ENCODE assay signal across 9 mouse cellular contexts in genomic region chr2:165033306-165033705, GRCm38 (mm10). TPM values are rescaled to one million over a fixed set of nuclear protein-coding genes. Genes with fewer than 3 reads are reported as not detected.
DNase-seq lines count a peak whose midpoint lies in the region; ATAC-seq and TF ChIP-seq lines count a peak whose summit lies in the region.
"Had no signal": no experiment of that assay in that cellular context is flagged by ENCODE, and none has a peak within 500 bp of the region (broad histone marks: within the 10 kb centered on the region; RNA-seq: fewer than 3 reads in every experiment).

No protein-coding gene starts in this region.

- no peaks in the 10 kb centered on the region for H3K9me3 ChIP-seq in heart, embryonic 13.5 days
- H3K9me3 ChIP-seq in ES-Bruce4 (replicated peaks; ENCODE audit: control insufficient read depth, insufficient read depth, low read length, poor library complexity, severe bottlenecking): no peaks in the 10 kb centered on the region
- H3K9me3 ChIP-seq in hindbrain, embryonic 10.5 days: no peaks in the 10 kb centered on the region
- H3K9me3 ChIP-seq in midbrain, embryonic 12.5 days: no peaks in the 10 kb centered on the region

- no peak for DNase-seq in heart, postnatal 10 days
- no peak for DNase-seq in hindbrain, embryonic 10.5 days (ENCODE audit: low spot score)
- no peak for DNase-seq in cerebellum, adult 18-20 months
- no peak for DNase-seq in spleen, postnatal 10 days (ENCODE audit: low spot score in 2 of 2)
- no peak for DNase-seq in cerebellum, postnatal 25 days

- H3K4me2 ChIP-seq in heart, embryonic 13.5 days: peak overlapping the region; percentile 86
- H3K4me2 ChIP-seq in midbrain, embryonic 12.5 days (replicated peaks): peak overlapping the region; percentile 73

- H3K4me1 ChIP-seq in heart, embryonic 13.5 days: peaks cover 25% of the 10 kb centered on the region
- no peaks in the 10 kb centered on the region for H3K4me1 ChIP-seq in ES-Bruce4 (ENCODE audit: control insufficient read depth, insufficient read depth, low read length)
- peaks cover 42% of the 10 kb centered on the region for H3K4me1 ChIP-seq in hindbrain, embryonic 10.5 days (replicated peaks)
- peaks cover 41% of the 10 kb centered on the region for H3K4me1 ChIP-seq in midbrain, embryonic 12.5 days

- H3K9ac ChIP-seq in heart, embryonic 13.5 days: peak overlapping the region; percentile 98
- peak overlapping the region; percentile 80 for H3K9ac ChIP-seq in ES-Bruce4 (ENCODE audit: low read depth, poor library complexity, severe bottlenecking)
- peak overlapping the region; percentile 98 for H3K9ac ChIP-seq in midbrain, embryonic 12.5 days (replicated peaks)

- H3K27ac ChIP-seq in heart, embryonic 13.5 days (replicated peaks): no peak overlapping the region
- no peak overlapping the region for H3K27ac ChIP-seq in ES-Bruce4 (ENCODE audit: insufficient read depth, low read length)
- peak overlapping the region; percentile 98 for H3K27ac ChIP-seq in hindbrain, embryonic 10.5 days
- H3K27ac ChIP-seq in midbrain, embryonic 12.5 days (replicated peaks): no peak overlapping the region

- intact Hi-C loops in heart, postnatal 10 days (cut with DNase I): loop anchor here (2.0 to 5.0 kb wide), 3 partner anchors 71 to 211 kb away; partner anchors contain the start of gene Zswim1

- peak overlapping the region; percentile 94 for H3K4me3 ChIP-seq in heart, embryonic 13.5 days
- H3K4me3 ChIP-seq in ES-Bruce4 (ENCODE audit: low read depth, low read length): peak overlapping the region; percentile 89
- peak overlapping the region; percentile 92 for H3K4me3 ChIP-seq in hindbrain, embryonic 10.5 days
- peak overlapping the region; percentile 97 for H3K4me3 ChIP-seq in midbrain, embryonic 12.5 days

- TF ChIP-seq POLR2A in ES-Bruce4 (IDR thresholded peaks at IDR 0.05; ENCODE audit: insufficient read depth, low read length): no peak

- no peak for TF ChIP-seq EP300 in ES-Bruce4 (IDR thresholded peaks at IDR 0.05; ENCODE audit: insufficient read depth, low read depth, low read length)

- no peak for ATAC-seq in heart, embryonic 13.5 days (ENCODE audit: extremely low read depth, insufficient number of reproducible peaks, low FRiP score, low TSS enrichment)
- ATAC-seq in midbrain, embryonic 12.5 days (ENCODE audit: low FRiP score, low read depth): no peak

- H3K27me3 ChIP-seq in heart, embryonic 13.5 days (replicated peaks): peaks cover 9% of the 10 kb centered on the region; the same call in 1 of the 2 replicates
- H3K27me3 ChIP-seq in ES-Bruce4 (ENCODE audit: control insufficient read depth, insufficient read depth, low read length, poor library complexity, severe bottlenecking): no peaks in the 10 kb centered on the region
- H3K27me3 ChIP-seq in hindbrain, embryonic 10.5 days (ENCODE audit: insufficient read depth, poor library complexity, severe bottlenecking): no peaks in the 10 kb centered on the region
- H3K27me3 ChIP-seq in midbrain, embryonic 12.5 days: no peaks in the 10 kb centered on the region

- H3K36me3 ChIP-seq in heart, embryonic 13.5 days: no peaks in the 10 kb centered on the region
- H3K36me3 ChIP-seq in ES-Bruce4 (ENCODE audit: control insufficient read depth, insufficient read depth, low read length, poor library complexity, severe bottlenecking): no peaks in the 10 kb centered on the region
- peaks cover 10% of the 10 kb centered on the region; the same call in 1 of the 2 replicates for H3K36me3 ChIP-seq in hindbrain, embryonic 10.5 days
- H3K36me3 ChIP-seq in midbrain, embryonic 12.5 days: 0 out of 2 replicates have a peak, but pooled peaks cover 3% of the 10 kb centered on the region

- no peak for TF ChIP-seq CTCF in ES-Bruce4 (IDR thresholded peaks at IDR 0.05; ENCODE audit: low read depth, low read length)

- 43% methylated on average over 6 of the region's 6 CpGs for WGBS in heart, embryonic 13.5 days
- 59% methylated on average over 6 of the region's 6 CpGs for WGBS in hindbrain, embryonic 10.5 days
- 53% methylated on average over 6 of the region's 6 CpGs for WGBS in midbrain, embryonic 12.5 days

RNA-seq across cellular contexts. Expression of gene Ncoa5, which starts 1.4 kb away (rescaled TPM):
- polyA plus RNA-seq in heart, embryonic 13.5 days (2015; fragmentation: Nextera tagmentation; extraction: Ambion mirVana): 40.0 and 42.2 TPM in 2 replicates
- total RNA-seq in heart, postnatal 10 days (2021): 10 to 100 TPM; 24.6 to 26.1 TPM
- 30.8 and 33.7 TPM in 2 replicates for polyA plus RNA-seq in ES-Bruce4 (2011; ENCODE audit: insufficient read depth, insufficient read length, low read depth, missing spikeins)
- polyA plus RNA-seq in hindbrain, embryonic 10.5 days (2016; fragmentation: Nextera tagmentation; extraction: Ambion mirVana): 101 and 102 TPM in 2 replicates
- 141 and 148 TPM in 2 replicates for polyA plus RNA-seq in midbrain, embryonic 12.5 days (2016; fragmentation: Nextera tagmentation; extraction: Ambion mirVana)

RNA-seq across cellular contexts. Expression of gene Cd40, which starts 22.1 kb away (rescaled TPM):
- 7.6 and 8.5 TPM in 2 replicates for polyA plus RNA-seq in heart, embryonic 13.5 days (2015; fragmentation: Nextera tagmentation; extraction: Ambion mirVana)
- total RNA-seq in heart, postnatal 10 days (2021): 1 to 10 TPM; 5.3 to 6.5 TPM
- polyA plus RNA-seq in ES-Bruce4 (2011; ENCODE audit: insufficient read depth, insufficient read length, low read depth, missing spikeins): 5.3 and 5.8 TPM in 2 replicates
- 7.2 and 8.1 TPM in 2 replicates for polyA plus RNA-seq in hindbrain, embryonic 10.5 days (2016; fragmentation: Nextera tagmentation; extraction: Ambion mirVana)
- 4.8 and 6.8 TPM in 2 replicates for polyA plus RNA-seq in midbrain, embryonic 12.5 days (2016; fragmentation: Nextera tagmentation; extraction: Ambion mirVana)

RNA-seq across cellular contexts. Expression of gene 1700025C18Rik, which starts 57.2 kb away (rescaled TPM):
- not detected in 2 replicates for polyA plus RNA-seq in heart, embryonic 13.5 days (2015; fragmentation: Nextera tagmentation; extraction: Ambion mirVana)
- total RNA-seq in heart, postnatal 10 days (2021): not detected
- polyA plus RNA-seq in ES-Bruce4 (2011; ENCODE audit: insufficient read depth, insufficient read length, low read depth, missing spikeins): not detected in 2 replicates
- polyA plus RNA-seq in hindbrain, embryonic 10.5 days (2016; fragmentation: Nextera tagmentation; extraction: Ambion mirVana): not detected in 2 replicates
- not detected in 2 replicates for polyA plus RNA-seq in midbrain, embryonic 12.5 days (2016; fragmentation: Nextera tagmentation; extraction: Ambion mirVana)
- polyA plus RNA-seq: gonadal fat pad, adult 2 months had no signal
